Mouse (Mus musculus): Measurements from ENCODE around the gene Lrmp. TPM values are rescaled to one million over a fixed set of nuclear protein-coding genes. Genes with fewer than 3 reads are reported as not detected.

Lrmp gene
- total and polyA plus RNA-seq, 3 experiments, result 64.3 to 70.1 TPM; not detected in 1

DNA sequence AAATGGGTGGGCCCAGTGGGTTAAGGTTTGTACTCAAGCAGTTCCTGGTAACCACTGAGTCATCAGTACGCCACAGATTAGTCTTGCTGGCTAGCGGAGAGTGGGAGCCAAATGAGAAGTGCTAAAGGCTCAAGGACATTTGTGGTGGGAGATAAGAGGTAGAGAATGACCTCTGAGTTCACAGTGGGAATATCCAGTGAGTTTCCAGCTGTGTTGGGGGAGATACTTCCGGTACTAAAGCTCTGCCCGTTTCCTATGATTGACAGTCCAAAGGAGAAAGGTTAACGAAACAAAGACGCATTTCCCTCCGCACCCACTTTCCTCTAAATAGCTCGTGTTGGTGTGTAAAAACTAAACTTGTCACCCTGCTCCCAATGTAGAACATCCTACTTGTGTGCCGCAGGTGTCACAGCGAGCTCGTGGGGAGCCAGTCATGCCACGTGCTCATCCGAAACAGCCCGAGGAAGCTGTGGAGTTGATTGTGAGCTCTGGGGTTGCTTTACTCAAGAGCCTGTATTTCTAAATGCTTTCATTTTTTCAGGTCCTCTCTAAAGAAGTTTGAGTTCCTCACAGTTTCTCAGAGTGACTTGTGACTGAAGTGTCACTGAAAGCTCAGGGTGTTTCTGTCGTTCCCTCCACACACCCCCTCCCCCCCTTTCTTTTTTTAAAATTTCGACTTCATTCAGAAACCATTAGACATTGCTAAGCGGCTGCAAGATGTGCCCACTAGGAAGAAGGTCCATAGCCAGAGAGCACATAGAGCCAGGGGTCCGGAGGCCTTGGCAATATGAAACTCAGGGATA is 5.5 kb downstream of the Lrmp start:
- Histone ChIP-seq H3K27ac (ENCODE audit: control insufficient read depth, low read depth, low read length) (peak overlapping the region; percentile 98), H3K4me3 (ENCODE audit: control insufficient read depth in 1 of 2, insufficient read depth in 1 of 2, low read depth in 2 of 2, low read length in 2 of 2) (peak overlapping the region; percentile 48 to 78)
- peak; percentile 77 for DNase-seq (ENCODE audit: low read depth, low spot score)
- TF ChIP-seq ZMIZ1 (IDR thresholded peaks at IDR 0.05; ENCODE audit: low read depth, low read length), result no peak
- TF ChIP-seq ELF1 (IDR thresholded peaks at IDR 0.05; ENCODE audit: low read depth, low read length), result peak; percentile 61; the same call in 1 of the 2 replicates
- no peak for TF ChIP-seq USF2 (IDR thresholded peaks at IDR 0.05; ENCODE audit: borderline replicate concordance in 1 of 2, insufficient read depth in 1 of 2, low read depth in 1 of 2, low read length in 2 of 2)
- TF ChIP-seq ETS1 (IDR thresholded peaks at IDR 0.05; ENCODE audit: low read depth, low read length), result peak; percentile 46
- peak; percentile 72 for TF ChIP-seq MXI1 (IDR thresholded peaks at IDR 0.05; ENCODE audit: low read depth, low read length)
- no peak for TF ChIP-seq NELFE (IDR thresholded peaks at IDR 0.05; ENCODE audit: low read depth, low read length)
- no peak for TF ChIP-seq ZNF384 (IDR thresholded peaks at IDR 0.05; ENCODE audit: low read depth, low read length)
- TF ChIP-seq TAL1 (IDR thresholded peaks at IDR 0.05; ENCODE audit: low read length), result peak; percentile 32
- no peak for TF ChIP-seq E2F4 (IDR thresholded peaks at IDR 0.05; ENCODE audit: borderline replicate concordance, low read depth, low read length)
- no peak for TF ChIP-seq GABPA (IDR thresholded peaks at IDR 0.05; ENCODE audit: low read depth, low read length)
- peak; percentile 36; the same call in 1 of the 2 replicates for TF ChIP-seq KAT2A (conservative IDR thresholded peaks at IDR 0.05; ENCODE audit: low read depth, low read length)
- no peak for TF ChIP-seq ZC3H11A (IDR thresholded peaks at IDR 0.05; ENCODE audit: low read depth, low read length)
- TF ChIP-seq POLR2AphosphoS2 (IDR thresholded peaks at IDR 0.05; ENCODE audit: low read length), result 0 out of 2 replicates have a peak, but pooled peaks have one; percentile 66
- TF ChIP-seq ZKSCAN1 (IDR thresholded peaks at IDR 0.05; ENCODE audit: low read depth, low read length), result no peak
- TF ChIP-seq RAD21 (IDR thresholded peaks at IDR 0.05; ENCODE audit: low read depth, low read length), result no peak
- peak; percentile 3; the same call in 1 of the 2 replicates for TF ChIP-seq BHLHE40 (IDR thresholded peaks at IDR 0.05; ENCODE audit: borderline replicate concordance, low read depth, low read length)
- peak; percentile 95 for TF ChIP-seq MAX (IDR thresholded peaks at IDR 0.05; ENCODE audit: low read length)
- no peak for TF ChIP-seq NRF1 (IDR thresholded peaks at IDR 0.05; ENCODE audit: insufficient read depth, low read depth, low read length, poor library complexity, severe bottlenecking)
- no peak for TF ChIP-seq RCOR1 (IDR thresholded peaks at IDR 0.05; ENCODE audit: low read depth, low read length)
- no peak for TF ChIP-seq UBTF (IDR thresholded peaks at IDR 0.05; ENCODE audit: borderline replicate concordance, insufficient read depth, low read depth, low read length)
- no peak for TF ChIP-seq MAZ (IDR thresholded peaks at IDR 0.05; ENCODE audit: low read depth, low read length)
- peak; percentile 57; the same call in 1 of the 2 replicates for TF ChIP-seq USF1 (IDR thresholded peaks at IDR 0.05; ENCODE audit: low read depth, low read length)
- 0 out of 2 replicates have a peak, but pooled peaks have one; percentile 60 for TF ChIP-seq CHD2 (IDR thresholded peaks at IDR 0.05; ENCODE audit: low read length)
- TF ChIP-seq POLR2AphosphoS5 (IDR thresholded peaks at IDR 0.05; ENCODE audit: borderline replicate concordance, low read depth, low read length), result no peak
- no peak for TF ChIP-seq TCF12 (IDR thresholded peaks at IDR 0.05; ENCODE audit: low read depth, low read length)
- no peak for TF ChIP-seq HCFC1 (IDR thresholded peaks at IDR 0.05; ENCODE audit: low read depth, low read length)
- TF ChIP-seq MYC (IDR thresholded peaks at IDR 0.05; ENCODE audit: low read depth, low read length), result peak; percentile 94
- TF ChIP-seq MAFK (IDR thresholded peaks at IDR 0.05; ENCODE audit: borderline replicate concordance, low read depth, low read length), result no peak
- peak; percentile 75 for TF ChIP-seq SIN3A (IDR thresholded peaks at IDR 0.05; ENCODE audit: low read length)
- no peak for TF ChIP-seq MEF2A (IDR thresholded peaks at IDR 0.05; ENCODE audit: extremely low read depth, insufficient replicate concordance, low read depth, low read length, poor library complexity, severe bottlenecking)
- TF ChIP-seq JUND (IDR thresholded peaks at IDR 0.05; ENCODE audit: low read depth, low read length), result no peak
- no peak for TF ChIP-seq CTCF (IDR thresholded peaks at IDR 0.05 in 2 of 3, conservative IDR thresholded peaks at IDR 0.05 in 1 of 3; ENCODE audit: control insufficient read depth in 1 of 3, insufficient read depth in 1 of 3, low read depth in 2 of 3, low read length in 3 of 3, poor library complexity in 1 of 3, severe bottlenecking in 1 of 3)
- TF ChIP-seq MYB (IDR thresholded peaks at IDR 0.05; ENCODE audit: low read depth, low read length), result no peak
- TF ChIP-seq TBP (IDR thresholded peaks at IDR 0.05; ENCODE audit: low read depth, low read length), result peak; percentile 52; the same call in 1 of the 2 replicates
- no peak for TF ChIP-seq POLR2A (IDR thresholded peaks at IDR 0.05; ENCODE audit: control insufficient read depth in 1 of 2, insufficient read depth in 1 of 2, low read depth in 1 of 2, low read length in 2 of 2, poor library complexity in 1 of 2)

More for the DNA sequence above, 5.5 kb downstream of the Lrmp start:
- no peaks in the 10 kb centered on the region for H3K27me3 ChIP-seq (ENCODE audit: control insufficient read depth in 1 of 2, insufficient read depth in 2 of 2, low read length in 2 of 2)
- peaks cover 9 to 27% of the 10 kb centered on the region in 2 experiments for H3K4me1 ChIP-seq (ENCODE audit: control insufficient read depth in 1 of 2, insufficient read depth in 2 of 2, low read length in 2 of 2)
- H3K36me3 ChIP-seq (ENCODE audit: control insufficient read depth in 1 of 2, insufficient read depth in 2 of 2, low read length in 2 of 2), result peaks cover 0 to 34% of the 10 kb centered on the region in 2 experiments; a peak in 2 of 4 replicates
- H3K9me3 ChIP-seq (replicated peaks; ENCODE audit: insufficient read depth, low read length), result no peaks in the 10 kb centered on the region
- H3K79me2 ChIP-seq (ENCODE audit: control insufficient read depth, insufficient read depth, low read length, poor library complexity), result peaks cover 21% of the 10 kb centered on the region
- peak overlapping the region; percentile 89 for H3K9ac ChIP-seq (ENCODE audit: control insufficient read depth, low read depth, low read length, poor library complexity, severe bottlenecking)

Measured in MEL (cell line).